ENCODE assay signal across 18 mouse cellular contexts in the genomic region with DNA sequence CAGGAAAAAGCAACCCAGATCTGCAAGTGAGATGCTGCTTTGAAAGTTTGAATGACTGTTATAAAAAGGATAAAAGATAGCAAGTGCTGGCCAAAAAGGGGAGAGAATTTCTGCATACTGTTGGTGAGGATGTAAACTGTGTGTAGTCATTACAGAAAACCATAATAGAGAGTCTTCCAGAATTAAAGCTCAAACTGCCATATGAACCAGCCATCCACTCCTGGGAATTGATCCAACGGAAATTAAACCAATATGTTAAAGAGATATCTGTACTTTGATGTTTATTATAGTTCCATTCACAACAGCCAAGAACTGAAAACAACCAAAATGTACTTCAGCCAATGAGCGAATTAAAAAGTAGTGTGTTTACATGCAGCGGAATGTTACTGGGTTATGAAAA.
"Had no signal": no experiment of that assay in that cellular context is flagged by ENCODE, and none has a peak within 500 bp of the region (broad histone marks: within the 10 kb centered on the region; RNA-seq: fewer than 3 reads in every experiment).

No protein-coding gene starts in this region.

- H3K27ac ChIP-seq: kidney, postnatal 0 days; layer of hippocampus, adult 2 months; left cerebral cortex, adult 2 months; liver, embryonic 13.5 days; midbrain, embryonic 10.5 days; midbrain, embryonic 13.5 days; neural tube, embryonic 13.5 days had no signal

- DNase-seq: kidney, postnatal 25 days; layer of hippocampus, adult 9-11 months; layer of hippocampus, postnatal 36 days; liver, embryonic 13.5 days; lung, adult 2 months; lung, postnatal 10 days; lung, postnatal 36 days; thymus, adult 18-20 months; thymus, postnatal 36 days had no signal

- ATAC-seq: midbrain, embryonic 13.5 days; midbrain, embryonic 16.5 days had no signal

- H3K4me3 ChIP-seq: layer of hippocampus, adult 2 months; left cerebral cortex, adult 2 months; liver, embryonic 13.5 days; megakaryocyte, embryonic 14.5 days; midbrain, embryonic 10.5 days; midbrain, embryonic 13.5 days; myocyte; neural tube, embryonic 13.5 days had no signal

- H3K9ac ChIP-seq: liver, embryonic 13.5 days; midbrain, embryonic 13.5 days; neural tube, embryonic 13.5 days had no signal

- H3K9me3 ChIP-seq: liver, embryonic 13.5 days; megakaryocyte, embryonic 14.5 days; midbrain, embryonic 10.5 days; midbrain, embryonic 13.5 days; neural tube, embryonic 13.5 days had no signal

- H3K36me3 ChIP-seq: liver, embryonic 13.5 days; midbrain, embryonic 10.5 days; midbrain, embryonic 13.5 days; neural tube, embryonic 13.5 days had no signal

- H3K4me2 ChIP-seq: liver, embryonic 13.5 days; midbrain, embryonic 13.5 days; neural tube, embryonic 13.5 days had no signal

- H3K27me3 ChIP-seq: liver, embryonic 13.5 days; megakaryocyte, embryonic 14.5 days; midbrain, embryonic 13.5 days; neural tube, embryonic 13.5 days had no signal

- H3K4me1 ChIP-seq: liver, embryonic 13.5 days; megakaryocyte, embryonic 14.5 days; midbrain, embryonic 10.5 days; midbrain, embryonic 13.5 days; neural tube, embryonic 13.5 days had no signal
